Mouse (Mus musculus) forebrain, embryonic 12.5 days (tissue): ENCODE measurements around the gene Kptn. TPM values are rescaled to one million over a fixed set of nuclear protein-coding genes. Genes with fewer than 3 reads are reported as not detected.

ENCODE experiments used
- ATAC-seq: fragments of 200-750 bp; cut with Nextera tagmentation; 2 replicates; pipeline ENCODE4 v1.8.0; 2017; ENCODE audit warnings: moderate TSS enrichment; ENCODE audit not compliant: low FRiP score
- H3K27ac ChIP-seq: fragments of 300-500 bp; sonication (generic); 2 replicates; pipeline ENCODE4 v1.5.1; 2016; ENCODE audit warnings: mild to moderate bottlenecking
- H3K27me3 ChIP-seq: fragments of 300-500 bp; sonication (generic); 2 replicates; pipeline ENCODE4 v1.6.1; 2016; ENCODE audit warnings: mild to moderate bottlenecking
- H3K36me3 ChIP-seq: fragments of 300-500 bp; sonication (generic); replicated peaks from 2 replicates; pipeline ENCODE4 v1.6.1; 2016; ENCODE audit warnings: mild to moderate bottlenecking
- H3K4me1 ChIP-seq: fragments of 300-500 bp; sonication (generic); 2 replicates; pipeline ENCODE4 v1.6.1; 2016
- H3K4me2 ChIP-seq: fragments of 300-500 bp; sonication (generic); 2 replicates; pipeline ENCODE4 v1.6.1; 2016; ENCODE audit warnings: mild to moderate bottlenecking, moderate library complexity
- H3K4me3 ChIP-seq: fragments of 300-500 bp; sonication (generic); replicated peaks from 2 replicates; pipeline ENCODE4 v1.5.1; 2016; ENCODE audit warnings: mild to moderate bottlenecking
- H3K9ac ChIP-seq: fragments of 300-500 bp; sonication (generic); 2 replicates; pipeline ENCODE4 v1.6.1; 2016; ENCODE audit warnings: mild to moderate bottlenecking
- H3K9me3 ChIP-seq: fragments of 300-500 bp; sonication (generic); 2 replicates; pipeline ENCODE4 v1.6.1; 2016
- WGBS: fragments of 180-500 bp; shearing (Covaris S2); methylation state at CpG from one replicate; pipeline ENCODE4 v1.1.7; 2016; 5-methylcytosine and 5-hydroxymethylcytosine counted together
- polyA plus RNA-seq: library from polyadenylated mRNA; unstranded; fragments of >200 nt; fragmentation: Nextera tagmentation; extraction: Ambion mirVana; gene quantifications from 2 replicates; pipeline ENCODE4 v1.2.1, GENCODE M21; 2016

Gene Kptn
- polyA plus RNA-seq, 1 experiment from 2014 or later, result 29.4 TPM

GRCm38 (mm10) chr7:16102686-16103226, 16.9 kb upstream of the Kptn start:
- no peak overlapping the region for H3K9ac ChIP-seq
- peaks cover 31% of the 10 kb centered on the region for H3K4me1 ChIP-seq
- peaks cover 32% of the 10 kb centered on the region for H3K36me3 ChIP-seq

GRCm38 (mm10) chr7:16103760-16104159, 15.9 kb upstream of the Kptn start:
- Histone ChIP-seq H3K4me3 (no peak overlapping the region), H3K36me3 (peaks cover 42% of the 10 kb centered on the region), H3K4me2 (no peak overlapping the region), H3K27me3 (no peaks in the 10 kb centered on the region), H3K27ac (0 out of 2 replicates have a peak overlapping the region, but pooled peaks have one; percentile 19), H3K9me3 (no peaks in the 10 kb centered on the region), H3K9ac (no peak overlapping the region), H3K4me1 (peaks cover 29% of the 10 kb centered on the region)
- WGBS, result 77% methylated on average over 6 of the region's 6 CpGs
- ATAC-seq, result no peak

More at GRCm38 (mm10) chr7:16102686-16103226, 16.9 kb upstream of the Kptn start:
- Histone ChIP-seq H3K27ac (0 out of 2 replicates have a peak overlapping the region, but pooled peaks have one; percentile 5), H3K9me3 (no peaks in the 10 kb centered on the region), H3K27me3 (no peaks in the 10 kb centered on the region), H3K4me2 (no peak overlapping the region), H3K4me3 (no peak overlapping the region)
- ATAC-seq, result no peak
- WGBS, result 86% methylated on average over 5 of the region's 5 CpGs

GRCm38 (mm10) chr7:16104611-16105388, 14.9 kb upstream of the Kptn start:
- H3K27me3 ChIP-seq, result no peaks in the 10 kb centered on the region
- H3K27ac ChIP-seq, result 0 out of 2 replicates have a peak overlapping the region, but pooled peaks have one; percentile 19
- H3K4me2 ChIP-seq, result no peak overlapping the region
- no peaks in the 10 kb centered on the region for H3K9me3 ChIP-seq
- ATAC-seq, result no peak
- WGBS, result 90% methylated on average over 7 of the region's 7 CpGs
- H3K36me3 ChIP-seq, result peaks cover 53% of the 10 kb centered on the region
- peaks cover 20% of the 10 kb centered on the region for H3K4me1 ChIP-seq
- no peak overlapping the region for H3K4me3 ChIP-seq
- H3K9ac ChIP-seq, result no peak overlapping the region

- no peaks in the 10 kb centered on the region for H3K4me1 ChIP-seq
- H3K27me3 ChIP-seq, result no peaks in the 10 kb centered on the region
- H3K9me3 ChIP-seq, result no peaks in the 10 kb centered on the region
- ATAC-seq, result no peak
- WGBS, result 90% methylated on average over 9 of the region's 9 CpGs
- H3K9ac ChIP-seq, result no peak overlapping the region
- no peak overlapping the region for H3K4me2 ChIP-seq
- H3K36me3 ChIP-seq, result peaks cover 80% of the 10 kb centered on the region
- H3K27ac ChIP-seq, result no peak overlapping the region
- no peak overlapping the region for H3K4me3 ChIP-seq
Observed at GRCm38 (mm10) chr7:16108886-16109542, 10.7 kb upstream of the Kptn start.

- ATAC-seq, result no peak
- Histone ChIP-seq H3K27me3 (no peaks in the 10 kb centered on the region), H3K9me3 (no peaks in the 10 kb centered on the region), H3K4me3 (no peak overlapping the region), H3K9ac (no peak overlapping the region), H3K4me1 (no peaks in the 10 kb centered on the region), H3K4me2 (no peak overlapping the region), H3K27ac (no peak overlapping the region), H3K36me3 (peaks cover 82% of the 10 kb centered on the region)
- 95% methylated on average over 8 of the region's 8 CpGs for WGBS
Observed at GRCm38 (mm10) chr7:16110158-16110557, 9.5 kb upstream of the Kptn start.

GRCm38 (mm10) chr7:16111284-16112090, 8.2 kb upstream of the Kptn start:
- Histone ChIP-seq H3K36me3 (peaks cover 95% of the 10 kb centered on the region), H3K4me2 (no peak overlapping the region), H3K9ac (no peak overlapping the region), H3K27ac (no peak overlapping the region), H3K27me3 (no peaks in the 10 kb centered on the region), H3K4me3 (no peak overlapping the region), H3K4me1 (no peaks in the 10 kb centered on the region), H3K9me3 (no peaks in the 10 kb centered on the region)
- no peak for ATAC-seq
- 88% methylated on average over 7 of the region's 7 CpGs for WGBS

GRCm38 (mm10) chr7:16116418-16116817, 3.3 kb upstream of the Kptn start:
- Histone ChIP-seq H3K27ac (no peak overlapping the region), H3K4me2 (no peak overlapping the region), H3K9ac (no peak overlapping the region), H3K4me3 (no peak overlapping the region), H3K4me1 (peaks cover 14% of the 10 kb centered on the region), H3K27me3 (no peaks in the 10 kb centered on the region), H3K9me3 (no peaks in the 10 kb centered on the region), H3K36me3 (peaks cover 67% of the 10 kb centered on the region)
- WGBS, result 96% methylated on average over 7 of the region's 7 CpGs
- ATAC-seq, result no peak

GRCm38 (mm10) chr7:16117100-16117499, 2.6 kb upstream of the Kptn start:
- WGBS, result 86% methylated on average over 3 of the region's 3 CpGs
- H3K27me3 ChIP-seq, result no peaks in the 10 kb centered on the region
- peaks cover 14% of the 10 kb centered on the region for H3K4me1 ChIP-seq
- H3K27ac ChIP-seq, result no peak overlapping the region
- H3K4me3 ChIP-seq, result no peak overlapping the region
- no peak overlapping the region for H3K9ac ChIP-seq
- H3K4me2 ChIP-seq, result no peak overlapping the region
- no peak for ATAC-seq
- H3K36me3 ChIP-seq, result peaks cover 60% of the 10 kb centered on the region
- H3K9me3 ChIP-seq, result no peaks in the 10 kb centered on the region

GRCm38 (mm10) chr7:16120262-16120600, 536 bp downstream of the Kptn start:
- no peak overlapping the region for H3K27ac ChIP-seq

GRCm38 (mm10) chr7:16125829-16126228, 6.1 kb downstream of the Kptn start:
- no peak overlapping the region for H3K4me2 ChIP-seq
- whole genome bisulfite sequencing, result 88% methylated on average over 9 of the region's 9 CpGs
- H3K9ac ChIP-seq, result no peak overlapping the region
- no peaks in the 10 kb centered on the region for H3K27me3 ChIP-seq
- peaks cover 21% of the 10 kb centered on the region for H3K4me1 ChIP-seq
- no peak overlapping the region for H3K4me3 ChIP-seq
- no peak overlapping the region for H3K27ac ChIP-seq
- H3K36me3 ChIP-seq, result peaks cover 18% of the 10 kb centered on the region; the same call in 1 of the 2 replicates
- no peaks in the 10 kb centered on the region for H3K9me3 ChIP-seq
- no peak for ATAC-seq

More at GRCm38 (mm10) chr7:16120262-16120600, 536 bp downstream of the Kptn start:
- Histone ChIP-seq H3K9ac (peak overlapping the region; percentile 17; the same call in 1 of the 2 replicates), H3K4me1 (peaks cover 14% of the 10 kb centered on the region), H3K36me3 (peaks cover 33% of the 10 kb centered on the region), H3K4me3 (peak overlapping the region; percentile 69), H3K9me3 (no peaks in the 10 kb centered on the region), H3K4me2 (peak overlapping the region; percentile 57), H3K27me3 (no peaks in the 10 kb centered on the region)
- 50% methylated on average over 9 of the region's 9 CpGs for WGBS
- peak; percentile 49; the same call in 1 of the 2 replicates for ATAC-seq

- Histone ChIP-seq H3K4me1 (peaks cover 45% of the 10 kb centered on the region), H3K9ac (no peak overlapping the region), H3K27me3 (peaks cover 3% of the 10 kb centered on the region; the same call in 1 of the 2 replicates), H3K9me3 (no peaks in the 10 kb centered on the region), H3K4me3 (no peak overlapping the region), H3K36me3 (peaks cover 18% of the 10 kb centered on the region; the same call in 1 of the 2 replicates), H3K4me2 (no peak overlapping the region), H3K27ac (no peak overlapping the region)
- WGBS, result 83% methylated on average over 6 of the region's 6 CpGs
- no peak for ATAC-seq
Observed at GRCm38 (mm10) chr7:16128344-16128743, 8.6 kb downstream of the Kptn start.

- Histone ChIP-seq H3K9ac (no peak overlapping the region), H3K36me3 (peaks cover 18% of the 10 kb centered on the region; the same call in 1 of the 2 replicates), H3K27me3 (peaks cover 3% of the 10 kb centered on the region; the same call in 1 of the 2 replicates), H3K4me2 (peak overlapping the region; percentile 89; the same call in 1 of the 2 replicates), H3K9me3 (no peaks in the 10 kb centered on the region), H3K4me3 (no peak overlapping the region; the same call in 1 of the 2 replicates), H3K4me1 (peaks cover 51% of the 10 kb centered on the region), H3K27ac (no peak overlapping the region)
- WGBS, result 68% methylated on average over 5 of the region's 5 CpGs
- no peak for ATAC-seq
Observed at GRCm38 (mm10) chr7:16128899-16129298, 9.2 kb downstream of the Kptn start.
